In genomic region chr1:24137133-24137532, GRCm38 (mm10) we compare ENCODE assay signal across 7 mouse cellular contexts. TPM values are rescaled to one million over a fixed set of nuclear protein-coding genes. Genes with fewer than 3 reads are reported as not detected.
A peak's percentile ranks its signal among the peaks of the same experiment; 100 is the strongest.
DNase-seq lines count a peak whose midpoint lies in the region; ATAC-seq and TF ChIP-seq lines count a peak whose summit lies in the region.

No protein-coding gene starts in this region.

- H3K27me3 ChIP-seq in G1E (ENCODE audit: insufficient read depth, low read length) = peaks cover 3% of the 10 kb centered on the region
- no peaks in the 10 kb centered on the region for H3K27me3 ChIP-seq in spleen, adult 2 months (ENCODE audit: control insufficient read depth, insufficient read depth, low read length)

- peaks cover 3% of the 10 kb centered on the region; the same call in 1 of the 2 replicates for H3K4me1 ChIP-seq in G1E (ENCODE audit: insufficient read depth, low read depth, low read length)
- no peaks in the 10 kb centered on the region for H3K4me1 ChIP-seq in spleen, adult 2 months (ENCODE audit: control insufficient read depth, insufficient read depth, insufficient read length)

- no peak overlapping the region for H3K4me3 ChIP-seq in G1E (ENCODE audit: low read depth, low read length)
- no peak overlapping the region for H3K4me3 ChIP-seq in spleen, adult 2 months (ENCODE audit: extremely low read depth, insufficient read depth, insufficient read length)

- peak; percentile 12 for DNase-seq in G1E (ENCODE audit: low spot score)
- peak; percentile 42 to 84 for DNase-seq in adrenal gland, adult (ENCODE audit: inconsistent age in 2 of 2, low spot score in 1 of 2)
- DNase-seq in heart, postnatal 14 days = peak; percentile 47 to 65
- DNase-seq in layer of hippocampus, adult 9-10 months (ENCODE audit: low spot score) = peak; percentile 41
- DNase-seq in lung, postnatal 14 days = peak; percentile 61
- peak in 1 of 2 experiments; percentile 8 for DNase-seq in spleen, adult 2 months (ENCODE audit: low read depth in 1 of 2, low spot score in 2 of 2)

- peak; percentile 70 for ATAC-seq in G1E (ENCODE audit: extremely low read depth, insufficient number of reproducible peaks, low FRiP score, poor library complexity, severe bottlenecking)
- peak; percentile 82; the same call in 1 of the 2 replicates for ATAC-seq in common myeloid progenitor, adult 5-6 weeks (replicated peaks; ENCODE audit: low read depth, poor library complexity, severe bottlenecking)

- intact Hi-C loops in heart, postnatal 14 days (cut with DNase I) = loop anchor here (1.0 kb wide), 1 partner anchor 112 kb away; no protein-coding TSS in a partner anchor

- H3K27ac ChIP-seq in spleen, adult 2 months (ENCODE audit: insufficient read depth, low read length) = no peak overlapping the region

- no peaks in the 10 kb centered on the region for H3K36me3 ChIP-seq in G1E (replicated peaks)
- no peaks in the 10 kb centered on the region for H3K36me3 ChIP-seq in spleen, adult 2 months (ENCODE audit: control insufficient read depth, insufficient read depth, low read length)

- no peak for TF ChIP-seq POLR2A in spleen, adult 2 months (IDR thresholded peaks at IDR 0.05; ENCODE audit: low read depth, low read length)

- no peaks in the 10 kb centered on the region for H3K9me3 ChIP-seq in G1E (replicated peaks)

- WGBS in spleen, adult 2 months = 7% methylated on average over 3 of the region's 3 CpGs

- TF ChIP-seq CTCF in G1E (IDR thresholded peaks at IDR 0.05; ENCODE audit: low read depth, low read length) = peak; percentile 99
- peak; percentile 53; the same call in 1 of the 2 replicates for TF ChIP-seq CTCF in spleen, adult 2 months (IDR thresholded peaks at IDR 0.05; ENCODE audit: extremely low read depth, insufficient read depth, insufficient read length, insufficient replicate concordance)

RNA-seq across cellular contexts. Expression of gene Fam135a, which starts 37.0 kb away (rescaled TPM):
- total RNA-seq in G1E (2014; fragmentation: Nextera tagmentation) (not detected in 2 replicates), G1E (2017) (0.06 and 0.16 TPM in 2 replicates)
- polyA plus RNA-seq in G1E (2012) = not detected in 2 replicates
- 3.5 and 4.1 TPM in 2 replicates for total RNA-seq in common myeloid progenitor, adult 5-6 weeks (2017)
- 10 to 100 TPM; 24.9 to 25.4 TPM for total RNA-seq in heart, postnatal 14 days (2021)
- polyA plus RNA-seq in spleen, adult 2 months (2012; rRNA removed) = 0.89 and 0.95 TPM in 2 replicates

RNA-seq across cellular contexts. Expression of gene Col9a1, which starts 40.3 kb away (rescaled TPM):
- total RNA-seq in G1E (2014; fragmentation: Nextera tagmentation) (not detected in 2 replicates), G1E (2017) (0.12 and 0.22 TPM in 2 replicates)
- polyA plus RNA-seq in G1E (2012) = not detected in 2 replicates
- not detected in 2 replicates for total RNA-seq in common myeloid progenitor, adult 5-6 weeks (2017)
- under 1 TPM; 0.15 to 0.19 TPM for total RNA-seq in heart, postnatal 14 days (2021)
- polyA plus RNA-seq in spleen, adult 2 months (2012; rRNA removed) = not detected in 2 replicates
